ENCODE assay signal across 23 mouse cellular contexts in the genomic region with DNA sequence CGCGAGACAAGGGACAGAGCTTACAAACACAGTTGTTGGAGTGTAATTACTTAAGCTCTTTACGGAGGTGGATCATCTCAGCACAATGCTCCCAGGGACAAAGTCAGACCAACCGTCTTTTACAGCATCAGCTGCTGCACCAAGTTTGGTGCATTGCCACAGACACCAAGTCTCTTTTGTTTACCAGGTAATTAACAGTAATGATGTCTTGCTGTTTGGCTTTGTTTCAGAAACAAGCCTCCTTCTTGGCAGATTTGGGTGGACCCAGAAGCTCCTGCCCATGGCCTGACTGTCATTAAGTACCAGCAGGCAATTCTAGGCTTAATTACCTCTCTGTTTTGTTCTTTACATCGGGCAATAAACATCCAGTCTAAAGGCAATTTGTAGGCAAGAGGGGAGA.
A peak's percentile ranks its signal among the peaks of the same experiment; 100 is the strongest.
DNase-seq lines count a peak whose midpoint lies in the region; ATAC-seq lines count a peak whose summit lies in the region.
"Had no signal": no experiment of that assay in that cellular context is flagged by ENCODE, and none has a peak within 500 bp of the region (broad histone marks: within the 10 kb centered on the region; RNA-seq: fewer than 3 reads in every experiment).

No protein-coding gene starts in this region.

- no peak overlapping the region for H3K4me2 ChIP-seq in hindbrain, embryonic 16.5 days (ENCODE audit: low read length)
- no peak overlapping the region for H3K4me2 ChIP-seq in hindbrain, embryonic 11.5 days (replicated peaks; ENCODE audit: low read depth, low read length)
- no peak overlapping the region for H3K4me2 ChIP-seq in neural tube, embryonic 12.5 days (replicated peaks)
- H3K4me2 ChIP-seq: limb, embryonic 13.5 days; lung, embryonic 15.5 days; stomach, embryonic 15.5 days had no signal

- H3K36me3 ChIP-seq in hindbrain, embryonic 16.5 days (ENCODE audit: control insufficient read depth, insufficient read depth, low read length): no peaks in the 10 kb centered on the region
- no peaks in the 10 kb centered on the region for H3K36me3 ChIP-seq in hindbrain, embryonic 11.5 days (ENCODE audit: control insufficient read depth, insufficient read depth, low read length)
- H3K36me3 ChIP-seq in neural tube, embryonic 12.5 days: no peaks in the 10 kb centered on the region
- H3K36me3 ChIP-seq: limb, embryonic 13.5 days; lung, embryonic 15.5 days; stomach, embryonic 15.5 days had no signal

- no peaks in the 10 kb centered on the region for H3K4me1 ChIP-seq in hindbrain, embryonic 16.5 days (ENCODE audit: control insufficient read depth, insufficient read depth, low read depth, low read length)
- no peaks in the 10 kb centered on the region for H3K4me1 ChIP-seq in hindbrain, embryonic 11.5 days (replicated peaks; ENCODE audit: control insufficient read depth, insufficient read depth, low read length)
- 0 out of 2 replicates have a peak, but pooled peaks cover 5% of the 10 kb centered on the region for H3K4me1 ChIP-seq in neural tube, embryonic 12.5 days
- H3K4me1 ChIP-seq: limb, embryonic 13.5 days; lung, embryonic 15.5 days; stomach, embryonic 15.5 days had no signal

- peak; percentile 9 to 15 for DNase-seq in cerebellum, postnatal 10 days
- DNase-seq in cerebellum, adult 11-12 months: no peak
- no peak for DNase-seq in hindbrain, embryonic 11.5 days (ENCODE audit: low spot score)
- no peak for DNase-seq in neural tube, embryonic 10.5 days (ENCODE audit: extremely low spot score, low spot score)
- peak; percentile 94 for DNase-seq in retina, postnatal 1 day
- no peak for DNase-seq in testis, postnatal 14 days (ENCODE audit: low spot score)
- DNase-seq: adrenal gland, adult 2 months; cerebellum, adult 9-11 months; gastrocnemius, postnatal 25 days; heart, adult 2 months; heart, postnatal 36 days; kidney, adult 8-10 months; kidney, postnatal 36 days; layer of hippocampus, adult 9-11 months; lung, postnatal 4 days; right cerebral cortex, postnatal 25 days had no signal

- no peak overlapping the region for H3K4me3 ChIP-seq in hindbrain, embryonic 16.5 days (ENCODE audit: low read length)
- no peak overlapping the region for H3K4me3 ChIP-seq in hindbrain, embryonic 11.5 days (ENCODE audit: low read depth, low read length)
- no peak overlapping the region for H3K4me3 ChIP-seq in neural tube, embryonic 12.5 days
- H3K4me3 ChIP-seq: heart, adult 2 months; left cerebral cortex, adult 2 months; limb, embryonic 13.5 days; lung, embryonic 15.5 days; stomach, embryonic 15.5 days had no signal

- H3K9me3 ChIP-seq in hindbrain, embryonic 16.5 days (ENCODE audit: control insufficient read depth, low read length): no peaks in the 10 kb centered on the region
- H3K9me3 ChIP-seq in hindbrain, embryonic 11.5 days (ENCODE audit: control insufficient read depth, low read length): no peaks in the 10 kb centered on the region
- H3K9me3 ChIP-seq in neural tube, embryonic 12.5 days: no peaks in the 10 kb centered on the region
- H3K9me3 ChIP-seq: limb, embryonic 13.5 days; lung, embryonic 15.5 days; stomach, embryonic 15.5 days had no signal

- H3K27me3 ChIP-seq in hindbrain, embryonic 16.5 days (replicated peaks; ENCODE audit: control insufficient read depth, insufficient read depth, low read length): peaks cover 13% of the 10 kb centered on the region
- peaks cover 2% of the 10 kb centered on the region; the same call in 1 of the 2 replicates for H3K27me3 ChIP-seq in hindbrain, embryonic 11.5 days (ENCODE audit: control insufficient read depth, insufficient read depth, low read length)
- H3K27me3 ChIP-seq in neural tube, embryonic 12.5 days (replicated peaks): peaks cover 5% of the 10 kb centered on the region
- H3K27me3 ChIP-seq: limb, embryonic 13.5 days; lung, embryonic 15.5 days; stomach, embryonic 15.5 days had no signal

- peak; percentile 65; the same call in 1 of the 2 replicates for ATAC-seq in hindbrain, embryonic 16.5 days
- ATAC-seq in hindbrain, embryonic 11.5 days (ENCODE audit: low FRiP score): no peak
- peak; percentile 50; the same call in 1 of the 2 replicates for ATAC-seq in neural tube, embryonic 12.5 days (ENCODE audit: low FRiP score, low read depth)

- 17% methylated on average over 5 of the region's 5 CpGs for WGBS in hindbrain, embryonic 16.5 days
- 42% methylated on average over 5 of the region's 5 CpGs for WGBS in hindbrain, embryonic 11.5 days
- 9% methylated on average over 5 of the region's 5 CpGs for WGBS in neural tube, embryonic 12.5 days

- H3K27ac ChIP-seq in hindbrain, embryonic 16.5 days (ENCODE audit: low read depth, low read length): no peak overlapping the region
- H3K27ac ChIP-seq in hindbrain, embryonic 11.5 days (ENCODE audit: low read depth, low read length): no peak overlapping the region
- no peak overlapping the region for H3K27ac ChIP-seq in neural tube, embryonic 12.5 days
- H3K27ac ChIP-seq: heart, adult 2 months; left cerebral cortex, adult 2 months; limb, embryonic 13.5 days; liver, embryonic 14.5 days; lung, embryonic 15.5 days; stomach, embryonic 15.5 days had no signal

- H3K9ac ChIP-seq in hindbrain, embryonic 16.5 days (ENCODE audit: low read depth, low read length): no peak overlapping the region
- H3K9ac ChIP-seq in hindbrain, embryonic 11.5 days (ENCODE audit: low read depth, low read length): no peak overlapping the region
- no peak overlapping the region for H3K9ac ChIP-seq in neural tube, embryonic 12.5 days
- H3K9ac ChIP-seq: limb, embryonic 13.5 days; liver, embryonic 14.5 days; lung, embryonic 15.5 days; stomach, embryonic 15.5 days had no signal

Comparison
In these comparisons a context has a peak if more than half of its experiments do, and no peak if none do; other contexts are left out.
1. DNase-seq: peak in cerebellum, postnatal 10 days (2 of 2) and retina, postnatal 1 day (single experiment); none in cerebellum, adult 11-12 months (single experiment), hindbrain, embryonic 11.5 days (single experiment), neural tube, embryonic 10.5 days (single experiment) and testis, postnatal 14 days (single experiment).